Mouse (Mus musculus) CH12.LX (cell line): ENCODE data around the gene Hsd17b1. TPM values are rescaled to one million over a fixed set of nuclear protein-coding genes. Genes with fewer than 3 reads are reported as not detected.

Source experiments
- DNase-seq: peaks from one replicate; pipeline ENCODE4 v3.0.0-alpha.2; 2013; ENCODE audit errors: extremely low read depth
- H3K27ac ChIP-seq: 2 replicates; pipeline ENCODE4 v1.5.1; 2012; ENCODE audit warnings: low read depth, mild to moderate bottlenecking, control low read depth, moderate library complexity; ENCODE audit not compliant: insufficient read depth
- H3K27me3 ChIP-seq: replicated peaks from 2 replicates; pipeline ENCODE3; 2012; ENCODE audit warnings: inconsistent platforms
- H3K36me3 ChIP-seq, 2 experiments: replicated peaks in 1 of 2; 2 replicates each; pipeline versions ENCODE3 to v1.6.1; 2012; ENCODE audit warnings: inconsistent platforms in 1 of 2, low read length in 1 of 2, mild to moderate bottlenecking in 1 of 2, mixed read lengths in 1 of 2, moderate library complexity in 1 of 2; ENCODE audit not compliant: control insufficient read depth in 1 of 2, insufficient read depth in 1 of 2
- H3K4me1 ChIP-seq, 2 experiments: 2 replicates each; pipeline ENCODE4 v1.6.1; 2012; ENCODE audit warnings: inconsistent platforms in 1 of 2, moderate library complexity in 1 of 2; ENCODE audit not compliant: insufficient read depth in 2 of 2, control insufficient read depth in 1 of 2
- H3K4me2 ChIP-seq: 2 replicates; pipeline ENCODE4 v1.6.1; 2012; ENCODE audit warnings: low read depth, mild to moderate bottlenecking, control low read depth; ENCODE audit not compliant: poor library complexity, insufficient read depth, severe bottlenecking
- H3K4me3 ChIP-seq, 3 experiments: fragments of 150-350 bp in 1 of 3; sonication (generic) in 1 of 3; replicated peaks in 1 of 3; 2 replicates each; pipeline versions ENCODE3 to v1.5.1; 2011 to 2012; ENCODE audit warnings: low read depth in 2 of 3, low read length in 2 of 3, mild to moderate bottlenecking in 2 of 3, moderate library complexity in 2 of 3, control low read depth in 1 of 3, improper control_type of control experiment in 1 of 3, inconsistent platforms in 1 of 3, mixed read lengths in 1 of 3; ENCODE audit not compliant: poor library complexity in 1 of 3
- H3K79me2 ChIP-seq: replicated peaks from 2 replicates; pipeline ENCODE4 v1.6.1; 2012; ENCODE audit warnings: mild to moderate bottlenecking, moderate library complexity; ENCODE audit not compliant: control insufficient read depth, poor library complexity, insufficient read depth, severe bottlenecking; ENCODE audit errors: extremely low read depth
- H3K9ac ChIP-seq: 2 replicates; pipeline ENCODE4 v1.6.1; 2012; ENCODE audit warnings: low read depth, mild to moderate bottlenecking, control low read depth, moderate library complexity; ENCODE audit not compliant: insufficient read depth
- H3K9me3 ChIP-seq: replicated peaks from 2 replicates; pipeline ENCODE3; 2012; ENCODE audit warnings: low read length, inconsistent platforms, mixed read lengths
- BHLHE40 ChIP-seq: IDR thresholded peaks from 2 replicates; pipeline ENCODE4 v1.6.1; 2011; ENCODE audit warnings: mild to moderate bottlenecking, low read depth, low read length, improper control_type of control experiment
- CHD1 ChIP-seq: IDR thresholded peaks from 2 replicates; pipeline ENCODE4 v1.6.1; 2012; ENCODE audit warnings: low read depth, low read length, improper control_type of control experiment, inconsistent platforms
- CHD2 ChIP-seq: IDR thresholded peaks from 2 replicates; pipeline ENCODE4 v1.6.1; 2011; ENCODE audit warnings: low read length, improper control_type of control experiment
- CTCF ChIP-seq, 2 experiments: IDR thresholded peaks in 1 of 2; conservative IDR thresholded peaks in 1 of 2; 2 replicates each; pipeline ENCODE4 v1.5.1; 2011 to 2012; ENCODE audit warnings: low read depth in 2 of 2, low read length in 2 of 2, improper control_type of control experiment in 1 of 2, inconsistent platforms in 1 of 2, mild to moderate bottlenecking in 1 of 2, moderate library complexity in 1 of 2
- E2F4 ChIP-seq: IDR thresholded peaks from 2 replicates; pipeline ENCODE4 v1.6.1; 2011; ENCODE audit warnings: low read depth, low read length, improper control_type of control experiment; ENCODE audit not compliant: insufficient replicate concordance
- ELF1 ChIP-seq: IDR thresholded peaks from 2 replicates; pipeline ENCODE4 v1.6.1; 2014; ENCODE audit warnings: low read depth, mild to moderate bottlenecking, inconsistent platforms, low read length, improper control_type of control experiment
- EP300 ChIP-seq: IDR thresholded peaks from 2 replicates; pipeline ENCODE4 v1.6.1; 2011; ENCODE audit warnings: low read length, improper control_type of control experiment
- ETS1 ChIP-seq: conservative IDR thresholded peaks from 2 replicates; pipeline ENCODE4 v1.6.1; 2012; ENCODE audit warnings: low read depth, mild to moderate bottlenecking, inconsistent platforms, low read length, improper control_type of control experiment, moderate library complexity
- GABPA ChIP-seq: IDR thresholded peaks from 2 replicates; pipeline ENCODE4 v1.6.1; 2012; ENCODE audit warnings: low read depth, low read length, improper control_type of control experiment, inconsistent platforms; ENCODE audit not compliant: insufficient replicate concordance
- HCFC1 ChIP-seq: IDR thresholded peaks from 2 replicates; pipeline ENCODE4 v1.6.1; 2012; ENCODE audit warnings: low read depth, mild to moderate bottlenecking, inconsistent platforms, low read length, improper control_type of control experiment
- IRF4 ChIP-seq: IDR thresholded peaks from 2 replicates; pipeline ENCODE4 v1.6.1; 2014; ENCODE audit warnings: low read depth, mild to moderate bottlenecking, inconsistent platforms, low read length, improper control_type of control experiment
- JUN ChIP-seq: IDR thresholded peaks from 2 replicates; pipeline ENCODE4 v1.6.1; 2011; ENCODE audit warnings: low read depth, mild to moderate bottlenecking, low read length, improper control_type of control experiment, moderate library complexity; ENCODE audit not compliant: insufficient read depth
- JUND ChIP-seq: conservative IDR thresholded peaks from 2 replicates; pipeline ENCODE4 v1.6.1; 2011; ENCODE audit warnings: low read depth, low read length, improper control_type of control experiment
- KAT2A ChIP-seq: IDR thresholded peaks from 2 replicates; pipeline ENCODE4 v1.6.1; 2012; ENCODE audit warnings: low read length, improper control_type of control experiment, inconsistent platforms; ENCODE audit not compliant: insufficient replicate concordance
- MAFK ChIP-seq: IDR thresholded peaks from 2 replicates; pipeline ENCODE4 v1.6.1; 2011; ENCODE audit warnings: low read length, improper control_type of control experiment; ENCODE audit not compliant: insufficient replicate concordance
- MAX ChIP-seq: IDR thresholded peaks from 2 replicates; pipeline ENCODE4 v1.6.1; 2011; ENCODE audit warnings: low read length, improper control_type of control experiment
- MAZ ChIP-seq: IDR thresholded peaks from 2 replicates; pipeline ENCODE4 v1.6.1; 2012; ENCODE audit warnings: low read depth, mild to moderate bottlenecking, inconsistent platforms, low read length, improper control_type of control experiment, moderate library complexity
- MEF2A ChIP-seq: IDR thresholded peaks from 2 replicates; pipeline ENCODE4 v1.6.1; 2014; ENCODE audit warnings: low read depth, mild to moderate bottlenecking, inconsistent platforms, low read length, improper control_type of control experiment, borderline replicate concordance
- MXI1 ChIP-seq: IDR thresholded peaks from 2 replicates; pipeline ENCODE4 v1.6.1; 2011; ENCODE audit warnings: mild to moderate bottlenecking, low read depth, low read length, improper control_type of control experiment
- MYC ChIP-seq: IDR thresholded peaks from 2 replicates; pipeline ENCODE4 v1.6.1; 2011; ENCODE audit warnings: low read depth, mild to moderate bottlenecking, improper control_type of control experiment, low read length
- NELFE ChIP-seq: IDR thresholded peaks from 2 replicates; pipeline ENCODE4 v1.6.1; 2011; ENCODE audit warnings: low read depth, low read length, improper control_type of control experiment
- NRF1 ChIP-seq: IDR thresholded peaks from 2 replicates; pipeline ENCODE4 v1.6.1; 2014; ENCODE audit warnings: low read depth, mild to moderate bottlenecking, inconsistent platforms, low read length, improper control_type of control experiment, moderate library complexity
- PAX5 ChIP-seq: IDR thresholded peaks from 2 replicates; pipeline ENCODE4 v1.6.1; 2012; ENCODE audit warnings: low read length, inconsistent platforms, mixed read lengths
- POLR2A ChIP-seq: IDR thresholded peaks from 2 replicates; pipeline ENCODE4 v1.6.1; 2011; ENCODE audit warnings: low read depth, mild to moderate bottlenecking, improper control_type of control experiment, low read length
- POLR2AphosphoS2 ChIP-seq: IDR thresholded peaks from 2 replicates; pipeline ENCODE4 v1.6.1; 2011; ENCODE audit warnings: low read depth, low read length, improper control_type of control experiment
- RAD21 ChIP-seq: IDR thresholded peaks from 2 replicates; pipeline ENCODE4 v1.6.1; 2011; ENCODE audit warnings: low read depth, mild to moderate bottlenecking, low read length, improper control_type of control experiment, moderate library complexity
- RCOR1 ChIP-seq: conservative IDR thresholded peaks from 2 replicates; pipeline ENCODE4 v1.6.1; 2012; ENCODE audit warnings: low read depth, mild to moderate bottlenecking, inconsistent platforms, low read length, improper control_type of control experiment
- SIN3A ChIP-seq: IDR thresholded peaks from 2 replicates; pipeline ENCODE4 v1.6.1; 2012; ENCODE audit warnings: low read length, improper control_type of control experiment, inconsistent platforms
- SMC3 ChIP-seq: IDR thresholded peaks from 2 replicates; pipeline ENCODE4 v1.6.1; 2011; ENCODE audit warnings: low read depth, low read length, improper control_type of control experiment
- TBP ChIP-seq: conservative IDR thresholded peaks from 2 replicates; pipeline ENCODE4 v1.6.1; 2011; ENCODE audit warnings: low read depth, low read length, improper control_type of control experiment
- TCF12 ChIP-seq: IDR thresholded peaks from 2 replicates; pipeline ENCODE4 v1.6.1; 2014; ENCODE audit warnings: low read depth, mild to moderate bottlenecking, inconsistent platforms, low read length, improper control_type of control experiment
- UBTF ChIP-seq: IDR thresholded peaks from 2 replicates; pipeline ENCODE4 v1.6.1; 2012; ENCODE audit warnings: low read depth, mild to moderate bottlenecking, inconsistent platforms, low read length, improper control_type of control experiment, moderate library complexity
- USF1 ChIP-seq: IDR thresholded peaks from 2 replicates; pipeline ENCODE4 v1.6.1; 2014; ENCODE audit warnings: low read depth, mild to moderate bottlenecking, inconsistent platforms, low read length, improper control_type of control experiment
- USF2 ChIP-seq: conservative IDR thresholded peaks from 2 replicates; pipeline ENCODE4 v1.6.1; 2011; ENCODE audit warnings: low read depth, low read length, improper control_type of control experiment
- ZC3H11A ChIP-seq: IDR thresholded peaks from 2 replicates; pipeline ENCODE4 v1.6.1; 2012; ENCODE audit warnings: low read depth, mild to moderate bottlenecking, inconsistent platforms, low read length, improper control_type of control experiment
- ZMIZ1 ChIP-seq: IDR thresholded peaks from 2 replicates; pipeline ENCODE4 v1.6.1; 2012; ENCODE audit warnings: low read depth, mild to moderate bottlenecking, inconsistent platforms, low read length, improper control_type of control experiment
- ZNF384 ChIP-seq: IDR thresholded peaks from 2 replicates; pipeline ENCODE4 v1.6.1; 2012; ENCODE audit warnings: low read depth, low read length, improper control_type of control experiment, inconsistent platforms
- dilution Hi-C: fragments of 300-500 bp; cut with MboI; formaldehyde crosslinking; loops from 2 replicates; pipeline ENCODE4 v1.14.3; 2020; ENCODE audit warnings: low sequenced_read_pairs; ENCODE audit not compliant: extremely low pct_unique_long_range_greater_than_20kb, extremely low pct_ligation_motif_present
- in situ Hi-C: fragments of 300-500 bp; cut with MboI; formaldehyde crosslinking; loops from 3 replicates; pipeline ENCODE4 v1.14.3; 2019; ENCODE audit warnings: low sequenced_read_pairs, low pct_ligation_motif_present, low pct_unique_long_range_greater_than_20kb, mixed read lengths
- polyA plus RNA-seq: library from polyadenylated mRNA; unstranded; fragments of >175 nt; gene quantifications from 2 replicates; pipeline ENCODE4 v1.2.1, GENCODE M21; 2012; ENCODE audit warnings: low read depth; ENCODE audit not compliant: insufficient read length
- total RNA-seq, 2 experiments: library from RNA; depleted of rRNA; stranded (reverse); fragments of 300-350 nt in 1 of 2; fragments of >200 nt in 1 of 2; gene quantifications; 2 replicates each; pipeline ENCODE4 v1.2.3; 2012 to 2014

The Hsd17b1 gene
- total and polyA plus RNA-seq, 3 experiments, result 0.17 to 0.81 TPM; not detected in 1

DNA sequence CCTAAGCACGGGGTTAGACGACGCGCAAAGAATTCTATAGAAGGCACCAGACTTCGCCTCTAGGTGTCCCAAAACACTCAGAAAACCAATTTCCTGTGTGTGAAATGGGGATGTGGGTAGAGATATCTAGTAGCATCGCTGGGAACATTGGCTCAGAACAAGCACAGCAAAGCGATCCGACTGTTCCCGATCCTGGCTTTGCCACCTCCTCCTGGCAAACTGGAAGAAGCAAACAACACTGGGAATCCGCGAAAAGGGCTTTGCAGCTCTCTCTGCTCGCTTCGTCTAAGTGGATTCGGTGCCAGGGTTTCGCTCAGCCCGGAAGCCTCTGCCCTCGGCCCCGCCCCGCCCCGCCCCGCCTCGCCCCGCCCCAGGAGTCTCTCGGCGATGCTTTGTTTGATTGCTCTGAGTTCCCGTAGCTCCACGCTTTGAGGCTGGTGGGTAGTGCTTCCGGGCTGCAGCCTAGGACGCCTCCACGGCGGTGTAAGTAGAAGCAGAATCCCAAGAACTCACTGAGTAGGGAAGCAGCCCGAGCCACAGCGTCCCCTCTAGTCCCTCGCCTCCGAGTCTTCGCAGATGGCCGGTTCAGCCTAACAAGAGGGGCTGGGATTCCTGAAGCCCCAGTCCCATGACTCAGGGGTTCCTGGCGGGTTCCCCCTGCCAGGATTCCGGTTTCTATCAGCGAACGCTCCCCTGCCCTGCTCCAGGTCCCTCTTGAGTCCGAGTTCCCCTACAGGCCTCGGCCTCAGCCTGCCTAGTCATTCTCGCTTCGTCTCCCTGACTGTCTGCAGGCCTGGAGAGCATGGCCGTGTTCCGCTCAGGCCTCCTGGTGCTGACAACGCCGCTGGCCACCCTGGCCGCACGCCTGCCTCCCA is 4.2 kb downstream of the Hsd17b1 start, which contains the start of gene Coasy:
TSS of gene Coasy (plus strand) at position 358 of the 875 bp plus-strand sequence.
- Histone ChIP-seq H3K9me3 (no peaks in the 10 kb centered on the region), H3K4me1 (peaks cover 17 to 43% of the 10 kb centered on the region in 2 experiments)
- TF ChIP-seq NELFE (peak; percentile 96), SIN3A (peak; percentile 98), MAZ (peak; percentile 91), BHLHE40 (peak; percentile 20), USF1 (no peak; the same call in 1 of the 2 replicates), TCF12 (peak; percentile 62), IRF4 (peak; percentile 69), TBP (peak; percentile 87; the same call in 1 of the 2 replicates), RAD21 (peak; percentile 77), SMC3 (peak; percentile 79), NRF1 (peak; percentile 18; the same call in 1 of the 2 replicates), JUN (no peak; the same call in 1 of the 2 replicates), MAX (peak; percentile 55; the same call in 1 of the 2 replicates), PAX5 (no peak), ZNF384 (no peak), MXI1 (peak; percentile 92), ETS1 (no peak), RCOR1 (peak; percentile 66; the same call in 1 of the 2 replicates), EP300 (0 out of 2 replicates have a peak, but pooled peaks have one; percentile 8), ELF1 (peak; percentile 92), CTCF (conservative IDR thresholded peaks at IDR 0.05 in 1 of 2, IDR thresholded peaks at IDR 0.05 in 1 of 2; ENCODE audit: low read depth in 2 of 2, low read length in 2 of 2) (peak; percentile 39 to 90; a peak in 3 of 4 replicates), MYC (peak; percentile 18; the same call in 1 of the 2 replicates), USF2 (no peak), MAFK (peak; percentile 45; the same call in 1 of the 2 replicates), CHD2 (peak; percentile 58), POLR2A (peak; percentile 99), GABPA (no peak; the same call in 1 of the 2 replicates), ZMIZ1 (peak; percentile 96), UBTF (no peak; the same call in 1 of the 2 replicates), E2F4 (0 out of 2 replicates have a peak, but pooled peaks have one; percentile 21), JUND (0 out of 2 replicates have a peak, but pooled peaks have one; percentile 31), CHD1 (peak; percentile 46), MEF2A (0 out of 2 replicates have a peak, but pooled peaks have one; percentile 18), ZC3H11A (peak; percentile 53), POLR2AphosphoS2 (peak; percentile 96), KAT2A (peak; percentile 74; the same call in 1 of the 2 replicates), HCFC1 (peak; percentile 85)

More for the DNA sequence above, 4.2 kb downstream of the Hsd17b1 start, which contains the start of gene Coasy:
- Histone ChIP-seq H3K27ac (peak within 1 kb of the TSS; percentile 55), H3K4me3 (peak within 1 kb of the TSS; percentile 75 to 100 (median 88)), H3K27me3 (peaks cover 3% of the 10 kb centered on the region), H3K4me2 (peak within 1 kb of the TSS; percentile 80), H3K79me2 (peaks cover 14% of the 10 kb centered on the region; the same call in 1 of the 2 replicates), H3K9ac (peak within 1 kb of the TSS; percentile 95), H3K36me3 (peaks cover 14 to 28% of the 10 kb centered on the region in 2 experiments)
- dilution Hi-C loops, result no loop called here
- in situ Hi-C loops, result loop anchor here (5.0 to 10.0 kb wide), 2 partner anchors 100 to 222 kb away; partner anchors contain the start of gene Becn1
- peak; percentile 94 for DNase-seq
